Mouse (Mus musculus) heart, embryonic 12.5 days (tissue): ENCODE data around the gene Xaf1. TPM values are rescaled to one million over a fixed set of nuclear protein-coding genes. Genes with fewer than 3 reads are reported as not detected.
A peak's percentile ranks its signal among the peaks of the same experiment; 100 is the strongest.

Experiments
- ATAC-seq: fragments of 200-750 bp; cut with Nextera tagmentation; 2 replicates; pipeline ENCODE4 v1.8.0; 2017; ENCODE audit warnings: moderate TSS enrichment, moderate library complexity; ENCODE audit not compliant: insufficient number of reproducible peaks, low FRiP score
- H3K27ac ChIP-seq: fragments of 300-500 bp; sonication (generic); 2 replicates; pipeline ENCODE4 v1.5.1; 2016; ENCODE audit warnings: mild to moderate bottlenecking, moderate library complexity; ENCODE audit not compliant: poor library complexity, severe bottlenecking
- H3K27me3 ChIP-seq: fragments of 300-500 bp; sonication (generic); replicated peaks from 2 replicates; pipeline ENCODE4 v1.6.1; 2016; ENCODE audit warnings: mild to moderate bottlenecking, moderate library complexity
- H3K36me3 ChIP-seq: fragments of 300-500 bp; sonication (generic); 2 replicates; pipeline ENCODE4 v1.6.1; 2016; ENCODE audit warnings: mild to moderate bottlenecking, moderate library complexity
- H3K4me1 ChIP-seq: fragments of 300-500 bp; sonication (generic); replicated peaks from 2 replicates; pipeline ENCODE4 v1.6.1; 2016; ENCODE audit warnings: mild to moderate bottlenecking
- H3K4me2 ChIP-seq: fragments of 300-500 bp; sonication (generic); 2 replicates; pipeline ENCODE4 v1.6.1; 2016; ENCODE audit warnings: mild to moderate bottlenecking, moderate library complexity
- H3K4me3 ChIP-seq: fragments of 300-500 bp; sonication (generic); 2 replicates; pipeline ENCODE4 v1.5.1; 2016; ENCODE audit warnings: mild to moderate bottlenecking
- H3K9ac ChIP-seq: fragments of 300-500 bp; sonication (generic); 2 replicates; pipeline ENCODE4 v1.6.1; 2016; ENCODE audit warnings: mild to moderate bottlenecking, moderate library complexity
- H3K9me3 ChIP-seq: fragments of 300-500 bp; sonication (generic); replicated peaks from 2 replicates; pipeline ENCODE4 v1.6.1; 2016; ENCODE audit warnings: mild to moderate bottlenecking, moderate library complexity
- WGBS: fragments of 180-500 bp; shearing (Covaris S2); methylation state at CpG from one replicate; pipeline ENCODE4 v1.1.7; 2016; 5-methylcytosine and 5-hydroxymethylcytosine counted together
- polyA plus RNA-seq: library from polyadenylated mRNA; unstranded; fragments of >200 nt; fragmentation: Nextera tagmentation; extraction: Ambion mirVana; gene quantifications from 2 replicates; pipeline ENCODE4 v1.2.1, GENCODE M21; 2016

Gene Xaf1
- polyA plus RNA-seq = 6.2 and 6.8 TPM in 2 replicates

GRCm38 (mm10) chr11:72301334-72301733 is at the start of gene Xaf1:
Gene Xaf1 (plus strand): TSS chr11:72301629.
- Histone ChIP-seq H3K27ac (peak within 1 kb of the TSS; percentile 19; the same call in 1 of the 2 replicates), H3K36me3 (no peaks in the 10 kb centered on the region), H3K9ac (0 out of 2 replicates have a peak within 1 kb of the TSS, but pooled peaks have one; percentile 25), H3K4me3 (peak within 1 kb of the TSS; percentile 26), H3K4me1 (peaks cover 14% of the 10 kb centered on the region; the same call in 1 of the 2 replicates), H3K9me3 (no peaks in the 10 kb centered on the region), H3K27me3 (no peaks in the 10 kb centered on the region), H3K4me2 (peak within 1 kb of the TSS; percentile 58)
- peak; percentile 68; the same call in 1 of the 2 replicates for ATAC-seq
- 23% methylated on average over 6 of the region's 6 CpGs for WGBS

- no peaks in the 10 kb centered on the region for H3K36me3 ChIP-seq
- H3K9ac ChIP-seq = no peak overlapping the region
- no peaks in the 10 kb centered on the region for H3K9me3 ChIP-seq
- H3K27ac ChIP-seq = no peak overlapping the region
- ATAC-seq = no peak
- peaks cover 21% of the 10 kb centered on the region for H3K27me3 ChIP-seq
- no peaks in the 10 kb centered on the region for H3K4me1 ChIP-seq
- H3K4me3 ChIP-seq = no peak overlapping the region
- no peak overlapping the region for H3K4me2 ChIP-seq
- 88% methylated on average over 4 of the region's 4 CpGs for WGBS
Measured at GRCm38 (mm10) chr11:72255629-72256028, 45.8 kb upstream of the Xaf1 start.

- Histone ChIP-seq H3K36me3 (no peaks in the 10 kb centered on the region), H3K27me3 (peaks cover 21% of the 10 kb centered on the region), H3K9ac (no peak overlapping the region), H3K4me1 (no peaks in the 10 kb centered on the region), H3K9me3 (no peaks in the 10 kb centered on the region), H3K4me2 (no peak overlapping the region), H3K27ac (no peak overlapping the region), H3K4me3 (no peak overlapping the region)
- ATAC-seq = no peak
- 71% methylated on average over 2 of the region's 2 CpGs for WGBS
Measured at GRCm38 (mm10) chr11:72256441-72256840, 45.0 kb upstream of the Xaf1 start.

GRCm38 (mm10) chr11:72265483-72265882 is 35.9 kb upstream of the Xaf1 start:
- 6% methylated on average over 11 of the region's 11 CpGs for WGBS
- Histone ChIP-seq H3K4me1 (peaks cover 22% of the 10 kb centered on the region), H3K9ac (peak overlapping the region; percentile 43; the same call in 1 of the 2 replicates), H3K27ac (no peak overlapping the region), H3K27me3 (peaks cover 59% of the 10 kb centered on the region), H3K4me3 (peak overlapping the region; percentile 50), H3K4me2 (peak overlapping the region; percentile 91), H3K36me3 (no peaks in the 10 kb centered on the region), H3K9me3 (no peaks in the 10 kb centered on the region)
- no peak for ATAC-seq

- Histone ChIP-seq H3K27ac (no peak overlapping the region), H3K27me3 (peaks cover 59% of the 10 kb centered on the region), H3K9me3 (no peaks in the 10 kb centered on the region), H3K4me2 (peak overlapping the region; percentile 91), H3K36me3 (no peaks in the 10 kb centered on the region), H3K4me1 (peaks cover 24% of the 10 kb centered on the region), H3K9ac (peak overlapping the region; percentile 47; the same call in 1 of the 2 replicates), H3K4me3 (peak overlapping the region; percentile 50)
- 1% methylated on average over 46 of the region's 46 CpGs for WGBS
- ATAC-seq = peak; percentile 87
Measured at GRCm38 (mm10) chr11:72266207-72266959, 35.0 kb upstream of the Xaf1 start.

- Histone ChIP-seq H3K4me3 (peak within 1 kb of the TSS; percentile 50), H3K36me3 (no peaks in the 10 kb centered on the region), H3K9me3 (no peaks in the 10 kb centered on the region), H3K27ac (no peak within 1 kb of the TSS), H3K4me1 (peaks cover 29% of the 10 kb centered on the region), H3K9ac (peak within 1 kb of the TSS; percentile 47; the same call in 1 of the 2 replicates), H3K4me2 (peak within 1 kb of the TSS; percentile 91), H3K27me3 (peaks cover 58% of the 10 kb centered on the region)
- peak; percentile 55 for ATAC-seq
- 4% methylated on average over 36 of the region's 36 CpGs for WGBS
Measured at GRCm38 (mm10) chr11:72266960-72267560, 34.4 kb upstream of the Xaf1 start, which contains the start of gene Slc13a5. Gene Slc13a5 (minus strand): TSS chr11:72267222.

- Histone ChIP-seq H3K9ac (no peak overlapping the region), H3K9me3 (no peaks in the 10 kb centered on the region), H3K4me1 (peaks cover 16% of the 10 kb centered on the region), H3K4me3 (no peak overlapping the region), H3K27me3 (peaks cover 24% of the 10 kb centered on the region), H3K36me3 (no peaks in the 10 kb centered on the region), H3K27ac (no peak overlapping the region), H3K4me2 (no peak overlapping the region)
- 18% methylated on average over 1 of the region's 1 CpGs for WGBS
- ATAC-seq = no peak
Measured at GRCm38 (mm10) chr11:72271761-72272160, 29.7 kb upstream of the Xaf1 start.

- Histone ChIP-seq H3K4me3 (no peak overlapping the region), H3K4me1 (peaks cover 7% of the 10 kb centered on the region), H3K27ac (no peak overlapping the region), H3K4me2 (no peak overlapping the region), H3K9me3 (no peaks in the 10 kb centered on the region), H3K27me3 (peaks cover 10% of the 10 kb centered on the region), H3K36me3 (no peaks in the 10 kb centered on the region), H3K9ac (no peak overlapping the region)
- ATAC-seq = no peak
- whole genome bisulfite sequencing = 70% methylated on average over 3 of the region's 3 CpGs
Measured at GRCm38 (mm10) chr11:72273341-72273740, 28.1 kb upstream of the Xaf1 start.

GRCm38 (mm10) chr11:72281143-72281851 is 20.1 kb upstream of the Xaf1 start:
- H3K9me3 ChIP-seq = 0 out of 2 replicates have a peak, but pooled peaks cover 6% of the 10 kb centered on the region
- H3K4me2 ChIP-seq = no peak overlapping the region
- H3K27me3 ChIP-seq = no peaks in the 10 kb centered on the region
- H3K9ac ChIP-seq = no peak overlapping the region
- WGBS = 75% methylated on average over 5 of the region's 5 CpGs
- H3K36me3 ChIP-seq = no peaks in the 10 kb centered on the region
- no peak overlapping the region for H3K4me3 ChIP-seq
- no peak for ATAC-seq
- peaks cover 6% of the 10 kb centered on the region; the same call in 1 of the 2 replicates for H3K4me1 ChIP-seq
- no peak overlapping the region for H3K27ac ChIP-seq

- no peak for ATAC-seq
- WGBS = 64% methylated on average over 5 of the region's 5 CpGs
Measured at GRCm38 (mm10) chr11:72281852-72282400, 19.5 kb upstream of the Xaf1 start.

More at GRCm38 (mm10) chr11:72281852-72282400, 19.5 kb upstream of the Xaf1 start:
- Histone ChIP-seq H3K36me3 (no peaks in the 10 kb centered on the region), H3K4me1 (peaks cover 6% of the 10 kb centered on the region; the same call in 1 of the 2 replicates), H3K9ac (no peak overlapping the region), H3K4me2 (no peak overlapping the region), H3K27ac (no peak overlapping the region), H3K4me3 (no peak overlapping the region), H3K27me3 (no peaks in the 10 kb centered on the region), H3K9me3 (0 out of 2 replicates have a peak, but pooled peaks cover 6% of the 10 kb centered on the region)
